Mouse (Mus musculus) kidney, postnatal 14 days (tissue): ENCODE data around the gene Rln1.

ENCODE experiments used
- DNase-seq: peaks from one replicate; pipeline ENCODE4 v3.0.0; 2022; ENCODE audit warnings: mixed read lengths

Rln1 gene

DNA sequence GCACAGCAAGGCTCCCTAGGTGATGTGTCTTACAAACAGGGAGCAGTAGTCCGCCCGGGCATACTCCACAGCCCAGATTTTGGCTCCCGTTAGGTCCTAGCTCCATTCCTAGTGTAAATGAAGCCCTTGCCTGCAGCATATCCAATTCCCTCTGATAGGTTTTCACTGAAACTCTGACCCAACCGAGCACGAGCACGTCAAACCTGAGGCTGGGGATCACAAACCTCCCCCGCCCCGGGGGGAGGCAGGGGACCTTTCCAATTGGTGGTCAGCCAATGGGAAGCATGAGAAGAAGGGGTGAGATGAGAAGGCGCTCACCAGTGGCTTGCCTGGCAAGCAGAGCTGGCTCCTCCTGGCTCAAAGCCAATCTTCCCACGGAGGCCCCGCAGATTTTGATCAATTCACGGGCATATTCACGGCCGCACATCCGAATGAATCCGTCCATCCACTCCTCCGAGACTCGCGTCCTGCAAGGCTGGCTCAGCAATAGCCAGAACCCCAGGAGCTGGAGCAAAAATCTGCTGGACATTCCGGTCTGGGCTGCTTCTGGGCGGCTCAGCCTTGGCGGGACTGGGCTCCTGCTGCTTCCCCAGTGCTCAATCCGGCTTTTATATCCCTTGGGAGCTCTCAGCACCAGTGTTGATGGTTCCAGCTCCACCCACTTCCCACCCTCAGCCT is at the start of gene Rln1:
TSS of gene Rln1 (minus strand) at position 603 of the 678 bp plus-strand sequence.
- DNase-seq = peak; percentile 48

- no peak for DNase-seq
These were observed 48.9 kb upstream of the Rln1 start for GRCm38 (mm10) chr19:29383368-29383767.

DNA sequence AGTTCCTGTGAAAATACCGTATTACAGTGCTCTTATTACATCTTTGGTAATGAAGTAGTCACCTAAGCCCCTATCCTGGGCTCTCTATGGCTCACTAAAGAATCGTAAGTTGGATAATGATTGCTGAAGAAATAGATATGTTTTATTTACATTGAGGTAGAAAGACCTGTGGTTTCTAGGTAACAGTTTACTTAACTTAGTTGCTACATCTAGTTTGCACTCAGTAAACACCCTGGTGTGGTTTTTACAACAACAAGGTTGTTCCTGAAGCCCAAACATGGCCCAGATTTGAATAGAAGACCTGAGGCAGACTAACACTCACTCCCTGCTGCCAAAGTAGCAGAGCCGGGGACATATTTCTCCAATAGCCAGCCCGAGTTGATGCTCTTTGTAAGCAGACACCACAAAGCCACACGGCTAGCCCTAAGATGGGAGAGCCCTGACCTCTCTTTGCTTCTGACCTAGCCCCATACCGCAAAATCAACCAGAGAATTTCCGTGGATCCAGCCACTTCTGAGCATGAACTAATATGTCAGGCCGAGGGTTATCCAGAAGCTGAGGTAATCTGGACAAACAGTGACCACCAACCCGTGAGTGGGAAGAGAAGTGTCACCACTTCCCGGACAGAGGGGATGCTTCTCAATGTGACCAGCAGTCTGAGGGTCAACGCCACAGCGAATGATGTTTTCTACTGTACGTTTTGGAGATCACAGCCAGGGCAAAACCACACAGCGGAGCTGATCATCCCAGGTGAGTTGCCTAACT is 45.6 kb upstream of the Rln1 start:
- DNase-seq = no peak

- DNase-seq = no peak
These were observed 41.9 kb upstream of the Rln1 start for GRCm38 (mm10) chr19:29376382-29376781.

DNA sequence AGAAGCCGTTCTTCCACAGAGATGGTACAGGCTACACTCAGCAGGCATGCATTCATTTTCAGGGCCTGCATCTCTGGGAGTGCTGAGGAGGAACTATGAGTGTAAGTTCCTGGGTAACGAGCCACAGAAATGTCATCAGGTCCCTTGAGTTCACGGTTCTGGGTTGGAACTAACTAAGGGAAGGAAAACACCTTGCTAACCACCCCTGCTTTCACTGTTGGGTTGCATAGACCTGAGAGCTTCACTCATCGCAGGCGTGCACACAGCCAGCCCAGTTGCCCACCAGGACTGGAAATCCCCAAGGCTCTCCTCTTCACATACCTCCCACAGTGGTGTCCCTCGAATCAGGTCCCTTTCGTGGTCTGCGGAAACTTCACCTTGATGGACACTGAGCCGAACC is 40.5 kb upstream of the Rln1 start:
- no peak for DNase-seq

- DNase-seq = no peak
These were observed 39.0 kb upstream of the Rln1 start for GRCm38 (mm10) chr19:29373438-29373837.

DNA sequence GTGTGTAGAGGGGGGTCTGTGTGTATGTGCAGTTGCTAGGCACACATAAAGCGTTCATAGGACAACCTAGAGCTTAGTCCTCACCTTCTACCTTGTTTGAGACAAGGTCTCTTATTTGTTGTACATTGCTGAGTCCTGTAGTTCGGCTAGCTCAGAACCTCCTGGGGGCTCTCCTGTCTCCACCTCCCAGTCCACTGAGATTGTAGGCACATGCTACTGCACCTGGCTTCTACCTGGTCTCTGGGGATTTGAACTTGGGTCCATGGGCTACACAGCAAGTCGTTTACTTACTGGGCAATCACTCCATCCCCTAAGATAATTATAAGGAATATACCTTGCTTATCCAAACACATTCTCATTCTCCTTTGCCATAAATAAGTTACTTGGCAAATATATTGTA is 38.2 kb upstream of the Rln1 start:
- DNase-seq = no peak

DNA sequence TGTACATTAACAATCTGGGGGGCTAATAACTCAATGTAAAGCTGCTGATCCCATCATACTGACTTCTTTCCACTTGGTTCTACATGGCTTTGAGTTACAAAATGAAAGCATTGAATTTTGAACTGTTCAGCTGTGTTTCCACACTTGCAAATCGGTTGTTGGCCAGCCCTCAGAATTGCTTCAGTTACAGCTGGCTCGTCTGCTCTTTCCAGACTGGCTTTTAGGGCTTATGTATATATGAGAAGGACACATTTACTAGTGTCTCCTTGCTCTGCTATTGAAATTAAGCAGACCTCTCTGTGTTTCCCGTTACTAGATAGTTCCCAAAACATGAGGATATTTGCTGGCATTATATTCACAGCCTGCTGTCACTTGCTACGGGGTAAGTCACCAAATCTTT is 37.7 kb upstream of the Rln1 start:
- no peak for DNase-seq

- no peak for DNase-seq
These were observed 37.0 kb upstream of the Rln1 start for GRCm38 (mm10) chr19:29371284-29372081.

GRCm38 (mm10) chr19:29370545-29371283 is 36.2 kb upstream of the Rln1 start:
- DNase-seq = no peak

GRCm38 (mm10) chr19:29370112-29370511 is 35.6 kb upstream of the Rln1 start:
- DNase-seq = no peak

DNA sequence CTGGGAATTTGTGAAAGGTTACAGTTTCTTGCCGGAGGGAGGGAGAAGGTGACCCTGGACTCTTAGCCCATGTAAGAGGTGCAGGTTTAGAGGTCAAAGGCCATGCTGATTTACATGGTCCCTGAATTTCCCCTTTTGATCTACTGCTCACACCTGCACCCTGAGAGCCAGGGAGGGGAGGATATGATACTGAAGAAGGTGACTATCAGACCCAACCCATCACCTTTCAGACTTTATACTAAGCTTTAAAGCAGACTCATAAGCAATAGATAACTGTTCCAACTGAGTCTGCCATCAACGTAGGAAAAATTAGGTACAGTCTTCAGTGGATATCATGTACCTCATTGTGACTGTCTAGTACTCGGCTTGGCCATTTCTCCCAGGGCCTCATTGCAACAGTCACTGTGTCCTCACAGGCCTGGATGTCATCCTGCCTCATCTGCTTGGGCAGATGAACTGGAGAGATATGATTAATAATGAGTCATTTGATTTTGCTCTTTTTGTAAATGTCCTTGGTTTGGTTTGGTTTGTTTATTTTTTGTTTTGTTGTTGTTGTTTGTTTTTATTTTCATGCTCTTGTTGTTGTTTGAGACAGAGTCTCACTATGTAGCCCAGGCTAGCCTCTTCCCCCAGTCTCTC is 34.3 kb upstream of the Rln1 start:
- no peak for DNase-seq

DNA sequence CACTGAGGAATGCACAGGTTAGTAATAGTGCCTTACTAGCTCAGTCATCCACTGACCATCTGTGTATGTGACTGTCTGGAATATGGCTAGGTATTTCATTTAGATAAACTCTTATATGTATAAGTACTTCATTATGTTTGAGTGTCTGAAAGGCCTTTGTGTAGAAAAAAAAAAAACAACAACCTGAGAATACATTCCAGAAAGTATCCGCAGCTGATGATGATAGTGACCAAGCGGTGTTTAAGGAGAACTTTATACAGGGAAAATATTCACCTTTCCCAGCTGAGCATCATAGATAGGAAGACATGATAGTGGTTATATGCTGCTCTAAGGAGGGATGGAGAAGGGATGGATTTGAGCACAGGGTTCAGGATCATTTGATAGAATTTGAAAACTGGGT is 33.6 kb upstream of the Rln1 start:
- no peak for DNase-seq

DNA sequence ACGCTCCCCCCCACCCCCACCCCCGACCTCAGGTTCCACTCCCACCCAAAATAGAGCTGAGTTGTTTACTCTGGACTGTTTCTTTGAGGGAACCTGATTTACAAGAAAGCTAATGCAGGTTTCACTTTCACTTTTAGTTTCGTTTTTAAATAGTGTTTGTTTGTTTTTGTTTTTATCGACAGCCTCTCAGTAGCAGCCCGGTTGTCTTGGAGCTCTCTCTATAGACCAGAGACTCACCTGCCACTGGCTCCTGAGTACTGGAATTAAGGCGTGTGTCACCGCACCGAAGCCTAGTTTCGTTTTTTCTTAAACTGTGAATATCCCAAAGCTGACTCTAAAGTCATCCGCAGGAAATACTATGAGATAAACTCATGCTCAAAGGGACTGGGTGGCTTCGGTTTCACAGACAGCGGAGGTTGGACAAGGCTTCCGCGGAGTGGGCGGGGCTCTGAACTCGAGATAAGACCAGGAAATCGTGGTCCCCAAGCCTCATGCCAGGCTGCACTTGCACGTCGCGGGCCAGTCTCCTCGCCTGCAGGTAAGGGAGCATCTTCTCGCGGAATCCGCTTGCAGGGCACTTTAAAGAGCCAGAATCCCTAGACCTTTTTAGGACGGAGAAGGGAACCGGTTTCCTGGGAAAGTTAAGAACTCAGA is 32.6 kb upstream of the Rln1 start, which contains the start of the genes Plgrkt and Cd274:
TSS of gene Plgrkt (minus strand) at position 422 of the 654 bp plus-strand sequence.
TSS of gene Cd274 (plus strand) at position 487 of the 654 bp plus-strand sequence.
- DNase-seq = peak; percentile 88

GRCm38 (mm10) chr19:29366226-29366968 is 31.9 kb upstream of the Rln1 start:
- no peak for DNase-seq

DNA sequence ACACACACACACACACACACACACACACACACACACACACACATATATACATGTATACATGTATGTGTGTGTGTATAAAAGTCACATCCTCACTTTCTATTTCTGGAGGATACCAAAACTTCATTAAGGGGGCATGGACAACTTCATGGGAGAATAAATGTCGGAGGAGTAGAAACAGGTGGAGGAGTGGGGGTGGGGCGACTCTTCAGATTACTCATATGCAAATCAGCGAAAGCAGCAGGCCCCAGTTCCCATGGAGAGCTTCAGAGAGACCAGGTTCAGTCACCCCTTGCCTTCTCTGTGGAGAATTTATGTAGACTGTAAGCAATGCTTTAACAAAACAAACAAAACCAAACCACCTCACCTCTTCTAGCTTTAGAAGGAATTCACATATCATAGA is 30.6 kb upstream of the Rln1 start:
- no peak for DNase-seq

- DNase-seq = no peak
These were observed 29.6 kb upstream of the Rln1 start for GRCm38 (mm10) chr19:29364076-29364475.

DNA sequence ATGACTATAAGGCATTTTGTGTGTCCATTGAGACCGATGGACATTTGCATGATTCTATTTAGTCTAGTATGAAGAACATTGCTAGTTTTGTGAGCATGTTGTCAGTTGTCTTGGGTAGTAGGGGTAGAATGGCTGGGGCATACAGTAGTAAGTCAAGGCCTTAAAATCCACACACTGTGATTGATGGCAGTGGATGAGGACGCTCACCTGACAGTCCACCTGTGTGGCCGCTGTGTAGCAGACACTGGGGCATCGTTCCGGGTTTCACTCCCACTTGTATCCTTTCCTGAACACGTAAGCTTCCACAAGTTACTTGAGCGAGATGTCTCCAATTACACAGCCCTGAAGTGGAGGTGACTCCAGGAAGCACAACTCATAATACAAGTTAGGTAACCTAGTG is 29.1 kb upstream of the Rln1 start:
- no peak for DNase-seq

DNA sequence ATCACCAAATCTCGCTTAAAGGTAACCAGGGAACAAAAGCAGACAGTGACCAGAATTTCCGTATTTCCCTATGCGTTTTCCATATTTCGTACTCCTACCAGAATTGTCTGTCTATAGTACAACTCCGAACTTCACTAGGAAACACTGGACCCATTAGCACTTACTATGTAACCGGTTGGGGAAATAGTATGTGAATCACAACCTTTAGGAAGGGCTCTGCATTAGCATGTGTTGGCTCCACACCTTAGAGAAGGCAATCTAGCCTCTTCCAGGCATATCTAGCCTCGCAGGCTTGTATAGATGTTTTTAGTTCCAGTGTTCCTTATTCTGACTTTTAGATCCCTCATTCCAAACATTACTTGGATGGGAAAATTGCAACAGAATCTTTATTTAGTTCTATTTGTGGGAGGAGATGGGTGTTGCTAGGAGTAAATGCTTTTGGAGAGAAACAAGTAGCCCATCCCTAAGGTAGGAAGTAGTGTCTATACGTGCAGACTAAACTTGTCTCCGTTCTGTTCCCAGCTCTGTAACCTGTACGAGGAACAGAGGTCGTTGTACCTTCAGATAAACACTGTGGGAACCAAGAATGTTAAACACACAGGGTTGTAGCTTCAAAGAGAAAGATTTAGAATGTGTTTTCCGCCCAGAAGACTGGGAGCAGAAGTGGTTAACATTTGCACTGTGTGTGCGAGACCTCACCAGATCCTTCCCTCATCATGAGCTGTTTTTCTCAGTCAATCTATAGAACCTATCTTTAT is 27.9 kb upstream of the Rln1 start:
- DNase-seq = no peak

DNA sequence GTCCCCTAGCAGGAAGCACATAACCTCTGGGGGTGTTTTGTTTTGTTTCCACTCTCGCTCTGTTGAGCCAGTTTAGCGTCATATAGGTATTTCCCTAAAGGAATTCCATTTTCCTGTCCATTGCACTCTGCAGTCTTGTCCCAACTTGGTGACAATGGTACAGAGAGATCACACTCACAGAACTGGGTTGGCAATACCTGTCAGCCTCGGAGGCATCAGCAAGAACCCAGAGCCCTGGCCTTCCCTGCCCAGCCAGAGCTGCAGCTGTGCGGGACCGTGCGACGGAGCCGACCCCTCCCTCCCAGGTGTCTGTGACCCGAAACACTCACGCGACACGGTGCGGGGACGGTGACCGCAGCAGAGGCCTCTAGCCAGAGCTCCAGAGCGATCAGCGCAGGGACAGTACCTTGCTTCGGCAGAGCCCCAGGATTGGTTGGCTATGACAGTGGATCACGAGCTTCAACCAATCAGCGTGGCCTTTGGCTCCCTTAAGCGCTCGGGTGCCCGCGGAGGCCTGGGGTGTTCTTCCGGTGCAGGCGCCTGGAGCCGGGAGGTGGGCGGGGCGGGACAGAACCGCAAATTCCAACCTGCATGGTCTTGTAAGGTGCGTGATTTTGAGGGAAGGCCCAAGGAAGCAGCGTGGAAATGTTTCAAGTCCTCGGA is 27.1 kb upstream of the Rln1 start:
- DNase-seq = peak; percentile 94
